Mouse (Mus musculus) forebrain, embryonic 12.5 days (tissue): Measurements from ENCODE around the gene Top1. TPM values are rescaled to one million over a fixed set of nuclear protein-coding genes. Genes with fewer than 3 reads are reported as not detected.

ENCODE experiments used
- ATAC-seq: fragments of 200-750 bp; cut with Nextera tagmentation; 2 replicates; pipeline ENCODE4 v1.8.0; 2017; ENCODE audit warnings: moderate TSS enrichment; ENCODE audit not compliant: low FRiP score
- H3K27ac ChIP-seq: fragments of 300-500 bp; sonication (generic); 2 replicates; pipeline ENCODE4 v1.5.1; 2016; ENCODE audit warnings: mild to moderate bottlenecking
- H3K27me3 ChIP-seq: fragments of 300-500 bp; sonication (generic); 2 replicates; pipeline ENCODE4 v1.6.1; 2016; ENCODE audit warnings: mild to moderate bottlenecking
- H3K36me3 ChIP-seq: fragments of 300-500 bp; sonication (generic); replicated peaks from 2 replicates; pipeline ENCODE4 v1.6.1; 2016; ENCODE audit warnings: mild to moderate bottlenecking
- H3K4me1 ChIP-seq: fragments of 300-500 bp; sonication (generic); 2 replicates; pipeline ENCODE4 v1.6.1; 2016
- H3K4me2 ChIP-seq: fragments of 300-500 bp; sonication (generic); 2 replicates; pipeline ENCODE4 v1.6.1; 2016; ENCODE audit warnings: mild to moderate bottlenecking, moderate library complexity
- H3K4me3 ChIP-seq: fragments of 300-500 bp; sonication (generic); replicated peaks from 2 replicates; pipeline ENCODE4 v1.5.1; 2016; ENCODE audit warnings: mild to moderate bottlenecking
- H3K9ac ChIP-seq: fragments of 300-500 bp; sonication (generic); 2 replicates; pipeline ENCODE4 v1.6.1; 2016; ENCODE audit warnings: mild to moderate bottlenecking
- H3K9me3 ChIP-seq: fragments of 300-500 bp; sonication (generic); 2 replicates; pipeline ENCODE4 v1.6.1; 2016
- WGBS: fragments of 180-500 bp; shearing (Covaris S2); methylation state at CpG from one replicate; pipeline ENCODE4 v1.1.7; 2016; 5-methylcytosine and 5-hydroxymethylcytosine counted together
- polyA plus RNA-seq: library from polyadenylated mRNA; unstranded; fragments of >200 nt; fragmentation: Nextera tagmentation; extraction: Ambion mirVana; gene quantifications from 2 replicates; pipeline ENCODE4 v1.2.1, GENCODE M21; 2016

Top1 gene
- polyA plus RNA-seq, 1 experiment from 2014 or later, result 146 TPM

DNA sequence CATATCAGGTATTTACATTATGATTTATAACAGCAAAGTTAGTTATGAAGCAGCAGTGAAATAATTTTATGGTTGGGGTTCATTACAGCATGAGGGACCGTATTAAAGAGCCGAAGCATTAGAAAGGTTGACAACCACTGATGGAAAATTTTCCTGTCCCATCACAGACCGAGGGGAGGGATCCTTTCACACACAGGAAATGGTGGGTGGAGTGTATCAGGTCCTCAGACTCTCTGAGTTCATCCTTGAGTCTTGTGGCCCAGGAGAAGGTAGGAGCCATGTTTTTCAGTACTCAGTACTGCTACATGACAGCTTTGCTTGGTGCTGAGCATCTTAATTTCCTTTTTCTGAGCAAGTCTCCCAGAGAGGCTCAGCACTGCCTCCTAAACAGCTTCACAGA, 118.1 kb downstream of the Top1 start:
- 96% methylated on average over 3 of the region's 3 CpGs for WGBS

GRCm38 (mm10) chr2:160764386-160764785, 118.7 kb downstream of the Top1 start:
- H3K27ac ChIP-seq, result no peak overlapping the region
- WGBS, result 87% methylated on average over 2 of the region's 2 CpGs
- 0 out of 2 replicates have a peak, but pooled peaks cover 3% of the 10 kb centered on the region for H3K4me1 ChIP-seq
- H3K9me3 ChIP-seq, result no peaks in the 10 kb centered on the region
- peaks cover 86% of the 10 kb centered on the region for H3K36me3 ChIP-seq
- no peaks in the 10 kb centered on the region for H3K27me3 ChIP-seq
- no peak for ATAC-seq
- H3K9ac ChIP-seq, result no peak overlapping the region
- H3K4me3 ChIP-seq, result no peak overlapping the region
- no peak overlapping the region for H3K4me2 ChIP-seq

More for the DNA sequence above, 118.1 kb downstream of the Top1 start:
- Histone ChIP-seq H3K4me2 (no peak overlapping the region), H3K4me1 (0 out of 2 replicates have a peak, but pooled peaks cover 3% of the 10 kb centered on the region), H3K4me3 (no peak overlapping the region), H3K9me3 (no peaks in the 10 kb centered on the region), H3K9ac (no peak overlapping the region), H3K27me3 (no peaks in the 10 kb centered on the region), H3K36me3 (peaks cover 87% of the 10 kb centered on the region), H3K27ac (no peak overlapping the region)
- no peak for ATAC-seq

DNA sequence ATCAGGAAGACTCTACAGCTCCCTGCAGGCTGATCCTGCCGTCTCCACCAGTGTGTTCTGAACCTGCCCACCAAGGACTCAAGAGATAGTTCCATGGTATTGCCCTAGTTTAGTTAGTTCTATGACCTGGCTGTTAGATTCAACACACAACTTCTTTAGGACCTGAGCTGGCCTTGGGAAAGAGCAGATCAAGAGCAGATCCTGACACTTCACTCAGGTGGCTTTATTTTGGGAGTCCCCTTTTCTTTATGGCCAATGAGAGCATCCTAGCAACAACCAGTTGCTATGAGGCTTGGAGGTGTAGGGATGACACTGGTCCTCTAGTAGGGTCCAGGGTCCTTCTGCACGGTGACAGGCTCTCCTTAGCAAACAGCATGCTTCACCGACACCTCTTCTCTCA, 119.4 kb downstream of the Top1 start:
- H3K27me3 ChIP-seq, result no peaks in the 10 kb centered on the region
- no peak overlapping the region for H3K4me2 ChIP-seq
- H3K27ac ChIP-seq, result 0 out of 2 replicates have a peak overlapping the region, but pooled peaks have one; percentile 25
- WGBS, result 83% methylated on average over 3 of the region's 3 CpGs
- H3K9me3 ChIP-seq, result no peaks in the 10 kb centered on the region
- H3K36me3 ChIP-seq, result peaks cover 81% of the 10 kb centered on the region
- ATAC-seq, result no peak
- H3K9ac ChIP-seq, result no peak overlapping the region
- 0 out of 2 replicates have a peak, but pooled peaks cover 3% of the 10 kb centered on the region for H3K4me1 ChIP-seq
- no peak overlapping the region for H3K4me3 ChIP-seq

DNA sequence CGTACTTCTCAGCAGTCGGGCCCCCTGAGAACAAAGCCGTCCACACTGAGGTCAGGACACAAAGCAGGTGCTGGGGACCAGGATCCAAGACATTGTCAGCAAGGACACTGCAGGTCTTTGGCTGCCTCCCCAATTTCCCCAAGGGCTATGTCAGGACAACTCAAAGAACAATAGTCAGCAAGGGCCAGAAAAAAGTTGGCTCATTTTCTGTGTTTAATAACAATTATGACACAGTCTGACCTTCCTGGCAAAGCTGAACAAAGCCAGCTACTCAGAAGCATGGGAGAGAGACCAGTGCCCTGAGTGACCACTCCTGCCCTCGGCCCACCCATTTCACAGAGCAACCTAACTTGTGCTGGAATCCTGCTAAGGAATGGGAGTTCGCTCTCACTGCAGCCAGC, 120.7 kb downstream of the Top1 start:
- H3K9me3 ChIP-seq, result no peaks in the 10 kb centered on the region
- no peak overlapping the region for H3K4me3 ChIP-seq
- H3K27me3 ChIP-seq, result no peaks in the 10 kb centered on the region
- H3K27ac ChIP-seq, result no peak overlapping the region
- no peak overlapping the region for H3K4me2 ChIP-seq
- H3K4me1 ChIP-seq, result 0 out of 2 replicates have a peak, but pooled peaks cover 3% of the 10 kb centered on the region
- no peak for ATAC-seq
- peaks cover 68% of the 10 kb centered on the region for H3K36me3 ChIP-seq
- H3K9ac ChIP-seq, result no peak overlapping the region
- WGBS, result 66% methylated on average over 5 of the region's 5 CpGs

DNA sequence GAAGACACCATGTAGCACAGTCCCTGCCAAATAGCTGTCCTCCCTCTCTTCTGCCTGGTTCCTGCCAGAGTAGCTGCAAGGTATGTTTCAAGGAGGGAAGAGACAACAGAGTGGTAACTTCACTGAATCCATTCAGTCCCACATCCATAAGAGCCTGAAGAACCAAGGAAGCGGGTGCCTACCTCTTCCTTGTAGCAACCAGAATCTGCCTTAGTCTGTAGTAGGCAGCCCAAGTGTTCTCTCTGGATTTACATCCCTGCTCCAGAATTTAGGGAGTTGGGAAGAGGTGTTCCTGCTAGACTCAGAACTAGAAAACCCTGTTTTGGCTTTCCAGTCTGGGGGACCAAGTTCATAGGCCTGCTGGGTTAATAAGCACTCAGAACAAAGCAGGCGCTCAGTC, 121.5 kb downstream of the Top1 start:
- no peak overlapping the region for H3K4me3 ChIP-seq
- no peak overlapping the region for H3K27ac ChIP-seq
- H3K9me3 ChIP-seq, result no peaks in the 10 kb centered on the region
- ATAC-seq, result no peak
- H3K36me3 ChIP-seq, result peaks cover 60% of the 10 kb centered on the region
- H3K4me1 ChIP-seq, result 0 out of 2 replicates have a peak, but pooled peaks cover 3% of the 10 kb centered on the region
- WGBS, result 96% methylated on average over 2 of the region's 2 CpGs
- no peak overlapping the region for H3K4me2 ChIP-seq
- no peaks in the 10 kb centered on the region for H3K27me3 ChIP-seq
- no peak overlapping the region for H3K9ac ChIP-seq

GRCm38 (mm10) chr2:160768097-160768695, 122.5 kb downstream of the Top1 start:
- H3K36me3 ChIP-seq, result peaks cover 50% of the 10 kb centered on the region
- H3K27ac ChIP-seq, result no peak overlapping the region
- no peaks in the 10 kb centered on the region for H3K27me3 ChIP-seq
- no peak overlapping the region for H3K4me3 ChIP-seq
- no peaks in the 10 kb centered on the region for H3K9me3 ChIP-seq
- no peak overlapping the region for H3K9ac ChIP-seq
- no peak for ATAC-seq
- H3K4me2 ChIP-seq, result no peak overlapping the region
- 0 out of 2 replicates have a peak, but pooled peaks cover 3% of the 10 kb centered on the region for H3K4me1 ChIP-seq
- 89% methylated on average over 4 of the region's 4 CpGs for WGBS

DNA sequence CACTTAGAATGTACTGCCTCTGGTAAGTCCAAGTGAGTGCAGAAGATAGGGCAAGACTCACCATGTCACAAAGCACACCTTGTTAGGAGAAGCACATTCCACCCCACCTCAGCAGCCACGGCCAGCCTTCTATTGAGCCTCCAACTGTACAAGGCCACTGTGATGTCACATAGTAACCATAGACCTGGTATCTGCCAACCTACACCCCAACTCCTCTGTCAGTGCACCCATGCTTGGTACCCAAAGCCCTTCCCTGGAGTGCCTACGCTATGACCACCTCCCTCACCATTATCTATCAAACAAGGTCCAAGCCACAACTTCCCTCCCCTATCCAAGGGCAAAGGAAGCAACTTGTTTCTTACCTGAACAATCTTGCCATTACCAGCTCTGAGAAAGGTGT, 123.3 kb downstream of the Top1 start:
- peaks cover 42% of the 10 kb centered on the region for H3K36me3 ChIP-seq
- no peak overlapping the region for H3K4me2 ChIP-seq
- no peak overlapping the region for H3K4me3 ChIP-seq
- WGBS, result 95% methylated on average over 2 of the region's 2 CpGs
- no peak overlapping the region for H3K27ac ChIP-seq
- no peaks in the 10 kb centered on the region for H3K9me3 ChIP-seq
- H3K9ac ChIP-seq, result no peak overlapping the region
- H3K27me3 ChIP-seq, result no peaks in the 10 kb centered on the region
- 0 out of 2 replicates have a peak, but pooled peaks cover 3% of the 10 kb centered on the region for H3K4me1 ChIP-seq
- ATAC-seq, result no peak

GRCm38 (mm10) chr2:160770409-160770808, 124.7 kb downstream of the Top1 start:
- H3K9me3 ChIP-seq, result no peaks in the 10 kb centered on the region
- no peak overlapping the region for H3K4me3 ChIP-seq
- no peaks in the 10 kb centered on the region for H3K27me3 ChIP-seq
- no peak overlapping the region for H3K4me2 ChIP-seq
- H3K9ac ChIP-seq, result no peak overlapping the region
- no peak overlapping the region for H3K27ac ChIP-seq
- 0 out of 2 replicates have a peak, but pooled peaks cover 3% of the 10 kb centered on the region for H3K4me1 ChIP-seq
- ATAC-seq, result no peak
- H3K36me3 ChIP-seq, result peaks cover 30% of the 10 kb centered on the region

GRCm38 (mm10) chr2:160770871-160771270, 125.2 kb downstream of the Top1 start:
- Histone ChIP-seq H3K9ac (no peak overlapping the region), H3K4me1 (0 out of 2 replicates have a peak, but pooled peaks cover 3% of the 10 kb centered on the region), H3K27me3 (no peaks in the 10 kb centered on the region), H3K27ac (no peak overlapping the region), H3K4me2 (no peak overlapping the region), H3K36me3 (peaks cover 28% of the 10 kb centered on the region), H3K4me3 (no peak overlapping the region), H3K9me3 (no peaks in the 10 kb centered on the region)
- ATAC-seq, result no peak
- 92% methylated on average over 1 of the region's 1 CpGs for WGBS

DNA sequence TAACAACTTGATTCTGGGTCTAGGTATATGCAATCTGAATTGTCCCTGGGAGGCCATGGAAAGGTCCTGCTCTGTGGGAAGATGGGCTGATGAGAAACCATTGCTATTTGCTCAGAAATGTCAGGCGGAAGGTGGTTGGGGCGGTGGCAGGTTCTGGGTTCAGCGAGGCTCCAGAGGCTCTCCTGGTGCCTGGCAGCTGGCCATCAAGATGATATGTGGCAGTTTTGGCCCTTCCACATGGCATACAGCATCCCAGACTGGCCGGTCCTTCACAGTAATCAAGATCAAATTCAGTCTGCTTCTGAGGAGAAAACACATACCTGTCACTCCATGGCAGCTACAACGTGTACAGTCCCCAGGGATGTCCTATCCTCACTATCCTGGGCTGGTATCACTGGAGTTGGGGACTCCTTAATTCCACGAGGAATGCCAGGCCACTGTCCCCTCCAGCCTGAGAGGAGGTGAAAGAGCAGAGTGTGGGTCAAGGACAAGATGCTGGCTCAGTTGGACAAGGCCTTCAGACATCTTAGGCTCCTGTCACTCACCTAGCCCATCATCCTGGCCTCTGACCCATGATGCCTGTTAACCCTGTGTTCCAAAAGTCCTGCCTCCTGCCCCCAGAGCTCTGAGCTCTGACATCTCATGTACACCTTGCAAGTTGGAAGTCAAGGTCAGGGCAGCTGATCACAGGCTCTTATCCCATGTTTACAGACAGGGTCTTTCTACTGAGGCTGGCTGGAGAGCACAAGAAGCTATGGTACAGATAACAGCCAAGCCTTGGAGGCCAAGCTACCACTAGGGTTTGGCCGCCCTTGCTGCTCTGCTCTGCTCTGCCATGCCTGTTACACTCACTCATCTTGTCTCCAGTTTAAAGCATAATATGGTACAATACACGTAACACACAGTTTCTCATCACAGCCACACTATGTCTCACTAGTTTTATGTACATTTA, 125.9 kb downstream of the Top1 start:
- Histone ChIP-seq H3K9ac (no peak overlapping the region), H3K4me1 (no peaks in the 10 kb centered on the region), H3K36me3 (peaks cover 21% of the 10 kb centered on the region), H3K4me3 (no peak overlapping the region), H3K27ac (no peak overlapping the region), H3K9me3 (no peaks in the 10 kb centered on the region), H3K27me3 (no peaks in the 10 kb centered on the region), H3K4me2 (no peak overlapping the region)
- WGBS, result 90% methylated on average over 8 of the region's 8 CpGs
- ATAC-seq, result no peak
